Mouse (Mus musculus) myocyte (in vitro differentiated cells): ENCODE measurements around the gene Ttll12. TPM values are rescaled to one million over a fixed set of nuclear protein-coding genes. Genes with fewer than 3 reads are reported as not detected.

Source experiments
- H3K27me3 ChIP-seq: one replicate; pipeline ENCODE4 v1.6.1; 2011; ENCODE audit not compliant: control insufficient read depth, insufficient read depth, insufficient read length
- H3K36me3 ChIP-seq: one replicate; pipeline ENCODE4 v1.6.1; 2011; ENCODE audit not compliant: control insufficient read depth, insufficient read depth
- H3K4me2 ChIP-seq: one replicate; pipeline ENCODE4 v1.6.1; 2011; ENCODE audit warnings: low read depth, control low read depth
- H3K4me3 ChIP-seq: one replicate; pipeline ENCODE4 v1.5.1; 2011; ENCODE audit warnings: mild to moderate bottlenecking, control low read depth, moderate library complexity
- H3K79me2 ChIP-seq: one replicate; pipeline ENCODE4 v1.6.1; 2011; ENCODE audit not compliant: control insufficient read depth, insufficient read depth
- H3ac ChIP-seq: one replicate; pipeline ENCODE4 v1.6.1; 2011; ENCODE audit not compliant: control insufficient read depth, insufficient read length
- CEBPB ChIP-seq: IDR thresholded peaks from 2 replicates; pipeline ENCODE4 v1.6.1; 2011; ENCODE audit warnings: mild to moderate bottlenecking, moderate library complexity; ENCODE audit not compliant: poor library complexity, insufficient read depth, severe bottlenecking
- E2F4 ChIP-seq: IDR thresholded peaks from one replicate; pipeline ENCODE4 v1.6.1; 2011; ENCODE audit warnings: mild to moderate bottlenecking, control low read depth, moderate library complexity; ENCODE audit not compliant: insufficient read depth
- MAX ChIP-seq: IDR thresholded peaks from one replicate; pipeline ENCODE4 v1.6.1; 2011; ENCODE audit warnings: low read depth, mild to moderate bottlenecking, control low read depth
- MYOD1 ChIP-seq, 3 experiments: IDR thresholded peaks; one replicate each; pipeline ENCODE4 v1.6.1; 2011; ENCODE audit warnings: control low read depth in 2 of 3, low read depth in 2 of 3, mild to moderate bottlenecking in 2 of 3, moderate library complexity in 1 of 3; ENCODE audit not compliant: insufficient read length in 2 of 3, control insufficient read depth in 1 of 3
- MYOG ChIP-seq, 3 experiments: IDR thresholded peaks; one replicate each; pipeline ENCODE4 v1.6.1; 2011; ENCODE audit warnings: control low read depth in 2 of 3, low read depth in 2 of 3, mild to moderate bottlenecking in 2 of 3; ENCODE audit not compliant: insufficient read length in 2 of 3, control insufficient read depth in 1 of 3, insufficient read depth in 1 of 3
- POLR2A ChIP-seq: IDR thresholded peaks from one replicate; pipeline ENCODE4 v1.6.1; 2011; ENCODE audit warnings: low read depth, mild to moderate bottlenecking, control low read depth, moderate library complexity; ENCODE audit not compliant: insufficient read length
- POLR2AphosphoS2 ChIP-seq: IDR thresholded peaks from one replicate; pipeline ENCODE4 v1.6.1; 2011; ENCODE audit warnings: low read depth, control low read depth; ENCODE audit not compliant: insufficient read length
- REST ChIP-seq: IDR thresholded peaks from one replicate; pipeline ENCODE4 v1.6.1; 2011; ENCODE audit warnings: mild to moderate bottlenecking, control low read depth, moderate library complexity; ENCODE audit not compliant: insufficient read depth, insufficient read length
- SRF ChIP-seq: IDR thresholded peaks from one replicate; pipeline ENCODE4 v1.6.1; 2011; ENCODE audit warnings: low read depth; ENCODE audit not compliant: control insufficient read depth, insufficient read length
- TCF12 ChIP-seq: IDR thresholded peaks from one replicate; pipeline ENCODE4 v1.6.1; 2011; ENCODE audit warnings: mild to moderate bottlenecking, control low read depth; ENCODE audit not compliant: poor library complexity, insufficient read depth, severe bottlenecking
- TCF3 ChIP-seq: IDR thresholded peaks from one replicate; pipeline ENCODE4 v1.6.1; 2011; ENCODE audit warnings: low read depth, control low read depth; ENCODE audit not compliant: insufficient read length
- USF1 ChIP-seq: IDR thresholded peaks from one replicate; pipeline ENCODE4 v1.6.1; 2011; ENCODE audit warnings: low read depth, mild to moderate bottlenecking, control low read depth, moderate library complexity
- polyA plus RNA-seq: library from polyadenylated mRNA; unstranded; fragments of >200 nt; fragmentation: generic; extraction: Trizol; gene quantifications from one replicate; pipeline ENCODE4 v1.2.1, GENCODE M21; 2012; ENCODE audit warnings: missing spikeins

The Ttll12 gene
- polyA plus RNA-seq, result 69.6 TPM

DNA sequence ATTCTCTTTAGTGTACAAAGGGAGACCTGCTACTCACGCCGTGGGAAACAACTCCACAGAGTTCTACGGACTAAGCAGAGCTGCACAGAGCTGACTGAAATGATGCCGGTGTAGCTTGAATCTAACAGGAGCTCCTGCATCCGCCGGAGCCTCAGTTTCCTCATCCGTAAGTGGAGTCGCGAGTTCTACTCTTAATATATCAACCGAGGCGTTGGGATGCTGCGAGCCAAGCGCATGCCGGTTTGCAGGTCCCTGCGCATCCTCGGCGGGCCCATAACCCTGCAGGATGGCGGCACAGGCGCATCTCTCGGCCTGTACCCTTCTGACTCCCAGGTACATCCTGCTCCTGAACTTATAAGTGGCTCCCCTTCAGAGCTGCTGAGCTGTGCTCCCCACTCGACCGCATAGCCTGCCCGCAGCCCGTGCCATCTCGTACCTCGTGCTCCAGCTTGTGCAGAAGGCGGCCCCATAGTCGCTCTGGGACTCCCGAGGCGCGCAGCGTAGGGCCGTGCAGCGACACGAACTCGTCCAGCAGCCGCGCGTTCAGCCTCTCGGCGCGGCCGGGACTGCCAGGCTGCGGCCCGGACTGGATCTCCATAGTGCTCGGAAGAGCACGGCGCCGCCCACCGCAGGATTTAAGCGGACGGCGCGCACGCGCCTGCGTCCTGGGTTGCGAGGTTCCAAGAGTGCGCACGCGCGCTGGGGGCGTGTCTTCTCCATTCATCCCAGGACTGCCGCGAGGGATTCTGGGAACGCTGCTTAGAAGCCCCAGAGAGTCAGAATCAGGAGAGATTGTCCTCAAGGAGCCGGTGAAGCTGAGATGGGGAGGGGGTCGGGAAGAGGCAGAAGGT lies at the start of gene Ttll12:
Gene Ttll12, minus strand, starts transcription at position 645 of the 851 bp plus-strand sequence.
- Histone ChIP-seq H3K27me3 (no peaks in the 10 kb centered on the region), H3K4me3 (peak within 1 kb of the TSS; percentile 87), H3K4me2 (peak within 1 kb of the TSS; percentile 98), H3K79me2 (peaks cover 49% of the 10 kb centered on the region), H3K36me3 (no peaks in the 10 kb centered on the region), H3ac (peak within 1 kb of the TSS; percentile 56)
- TF ChIP-seq REST, result no peak
- TF ChIP-seq POLR2AphosphoS2, result peak; percentile 80
- TF ChIP-seq E2F4, result peak; percentile 46
- TF ChIP-seq USF1, result no peak
- peak; percentile 89 for TF ChIP-seq POLR2A
- peak in 2 of 3 experiments; percentile 13 to 54 for TF ChIP-seq MYOG (IDR thresholded peaks at IDR 0.05; ENCODE audit: control insufficient read depth in 1 of 3, insufficient read depth in 1 of 3, insufficient read length in 2 of 3, low read depth in 2 of 3)
- peak; percentile 6 for TF ChIP-seq TCF3

GRCm38 (mm10) chr15:83642518-83642917 lies 47.6 kb upstream of the Ttll12 start:
- no peak overlapping the region for H3K4me3 ChIP-seq
- no peak overlapping the region for H3ac ChIP-seq
- no peak overlapping the region for H3K4me2 ChIP-seq
- no peak for TF ChIP-seq POLR2AphosphoS2
- no peak for TF ChIP-seq REST
- peaks cover 89% of the 10 kb centered on the region for H3K27me3 ChIP-seq
- no peaks in the 10 kb centered on the region for H3K79me2 ChIP-seq
- no peaks in the 10 kb centered on the region for H3K36me3 ChIP-seq

- Histone ChIP-seq H3K79me2 (no peaks in the 10 kb centered on the region), H3ac (no peak overlapping the region), H3K4me2 (no peak overlapping the region), H3K4me3 (no peak overlapping the region), H3K36me3 (no peaks in the 10 kb centered on the region), H3K27me3 (peaks cover 77% of the 10 kb centered on the region)
- TF ChIP-seq SRF, result no peak
- no peak for TF ChIP-seq TCF3
- TF ChIP-seq MYOG (IDR thresholded peaks at IDR 0.05; ENCODE audit: control insufficient read depth in 1 of 3, insufficient read depth in 1 of 3, insufficient read length in 2 of 3, low read depth in 2 of 3), result no peak
- no peak for TF ChIP-seq E2F4
- no peak for TF ChIP-seq POLR2A
- no peak for TF ChIP-seq REST
- no peak for TF ChIP-seq MYOD1 (IDR thresholded peaks at IDR 0.05; ENCODE audit: control insufficient read depth in 1 of 3, insufficient read length in 2 of 3, low read depth in 2 of 3)
- no peak for TF ChIP-seq CEBPB
Measured at GRCm38 (mm10) chr15:83640208-83640607, 45.3 kb upstream of the Ttll12 start.

GRCm38 (mm10) chr15:83639160-83639559 lies 44.2 kb upstream of the Ttll12 start:
- peaks cover 78% of the 10 kb centered on the region for H3K27me3 ChIP-seq
- no peaks in the 10 kb centered on the region for H3K36me3 ChIP-seq
- no peaks in the 10 kb centered on the region for H3K79me2 ChIP-seq
- no peak overlapping the region for H3K4me2 ChIP-seq
- TF ChIP-seq POLR2A (no peak), MAX (no peak), POLR2AphosphoS2 (no peak), SRF (no peak), MYOG (IDR thresholded peaks at IDR 0.05; ENCODE audit: control insufficient read depth in 1 of 3, insufficient read depth in 1 of 3, insufficient read length in 2 of 3, low read depth in 2 of 3) (no peak), USF1 (no peak), MYOD1 (IDR thresholded peaks at IDR 0.05; ENCODE audit: control insufficient read depth in 1 of 3, insufficient read length in 2 of 3, low read depth in 2 of 3) (no peak), TCF12 (no peak), CEBPB (no peak), REST (no peak), TCF3 (no peak)
- H3ac ChIP-seq, result no peak overlapping the region
- H3K4me3 ChIP-seq, result no peak overlapping the region

GRCm38 (mm10) chr15:83638196-83638899 lies 43.4 kb upstream of the Ttll12 start:
- H3K27me3 ChIP-seq, result peaks cover 76% of the 10 kb centered on the region
- no peaks in the 10 kb centered on the region for H3K79me2 ChIP-seq
- TF ChIP-seq POLR2AphosphoS2 (no peak), MYOG (IDR thresholded peaks at IDR 0.05; ENCODE audit: control insufficient read depth in 1 of 3, insufficient read depth in 1 of 3, insufficient read length in 2 of 3, low read depth in 2 of 3) (peak in 2 of 3 experiments; percentile 85 to 89), POLR2A (no peak), CEBPB (no peak), MYOD1 (IDR thresholded peaks at IDR 0.05; ENCODE audit: control insufficient read depth in 1 of 3, insufficient read length in 2 of 3, low read depth in 2 of 3) (peak in 2 of 3 experiments; percentile 42 to 77), MAX (no peak), TCF3 (peak; percentile 81), E2F4 (no peak)
- no peak overlapping the region for H3K4me2 ChIP-seq
- H3ac ChIP-seq, result no peak overlapping the region
- no peak overlapping the region for H3K4me3 ChIP-seq
- no peaks in the 10 kb centered on the region for H3K36me3 ChIP-seq
